Mouse (Mus musculus) embryonic facial prominence, embryonic 15.5 days (tissue): ENCODE data around the gene 2900011O08Rik. TPM values are rescaled to one million over a fixed set of nuclear protein-coding genes. Genes with fewer than 3 reads are reported as not detected.
"Not testable (repeated sequence)": the region's sequence is repeated elsewhere in the genome, so short reads cannot be mapped to it uniquely, and the experiment has no call there.

Source experiments
- ATAC-seq: fragments of 200-750 bp; cut with Nextera tagmentation; 2 replicates; pipeline ENCODE4 v1.8.0; 2017; ENCODE audit warnings: low read depth, moderate TSS enrichment; ENCODE audit not compliant: insufficient number of reproducible peaks, low FRiP score, low TSS enrichment
- H3K27ac ChIP-seq: fragments of 300-500 bp; sonication (generic); replicated peaks from 2 replicates; pipeline ENCODE4 v1.5.1; 2015; ENCODE audit warnings: mild to moderate bottlenecking, inconsistent platforms
- H3K27me3 ChIP-seq: fragments of 300-500 bp; sonication (generic); 2 replicates; pipeline ENCODE4 v1.6.1; 2015; ENCODE audit warnings: inconsistent platforms
- H3K36me3 ChIP-seq: fragments of 300-500 bp; sonication (generic); 2 replicates; pipeline ENCODE4 v1.6.1; 2015; ENCODE audit warnings: mild to moderate bottlenecking, inconsistent platforms
- H3K4me1 ChIP-seq: fragments of 300-500 bp; sonication (generic); 2 replicates; pipeline ENCODE4 v1.6.1; 2015; ENCODE audit warnings: inconsistent platforms
- H3K4me2 ChIP-seq: fragments of 300-500 bp; sonication (generic); replicated peaks from 2 replicates; pipeline ENCODE4 v1.6.1; 2015; ENCODE audit warnings: mild to moderate bottlenecking, inconsistent platforms
- H3K4me3 ChIP-seq: fragments of 300-500 bp; sonication (generic); replicated peaks from 2 replicates; pipeline ENCODE4 v1.5.1; 2015; ENCODE audit warnings: mild to moderate bottlenecking, inconsistent platforms
- H3K9ac ChIP-seq: fragments of 300-500 bp; sonication (generic); 2 replicates; pipeline ENCODE4 v1.6.1; 2015; ENCODE audit warnings: inconsistent platforms
- H3K9me3 ChIP-seq: fragments of 300-500 bp; sonication (generic); replicated peaks from 2 replicates; pipeline ENCODE4 v1.6.1; 2016; ENCODE audit warnings: inconsistent platforms
- WGBS: fragments of 180-500 bp; shearing (Covaris S2); methylation state at CpG from one replicate; pipeline ENCODE4 v1.1.7; 2015; 5-methylcytosine and 5-hydroxymethylcytosine counted together
- polyA plus RNA-seq: library from polyadenylated mRNA; unstranded; fragments of >200 nt; fragmentation: Nextera tagmentation; extraction: Ambion mirVana; gene quantifications from 2 replicates; pipeline ENCODE4 v1.2.1, GENCODE M21; 2015

Gene 2900011O08Rik
- polyA plus RNA-seq, 1 experiment from 2014 or later: 3.1 TPM

- ATAC-seq: not testable (repeated sequence)
- WGBS: 77% methylated on average over 2 of the region's 2 CpGs
Observed at GRCm38 (mm10) chr16:14068701-14069100, 82.3 kb downstream of the 2900011O08Rik start.

GRCm38 (mm10) chr16:14070471-14071169 is 84.2 kb downstream of the 2900011O08Rik start:
- Histone ChIP-seq H3K4me2 (no peak overlapping the region), H3K27me3 (no peaks in the 10 kb centered on the region), H3K9me3 (no peaks in the 10 kb centered on the region), H3K4me3 (no peak overlapping the region), H3K9ac (no peak overlapping the region), H3K36me3 (no peaks in the 10 kb centered on the region), H3K27ac (no peak overlapping the region), H3K4me1 (no peaks in the 10 kb centered on the region)
- 58% methylated on average over 5 of the region's 5 CpGs for WGBS
- no peak for ATAC-seq

More at GRCm38 (mm10) chr16:14068701-14069100, 82.3 kb downstream of the 2900011O08Rik start:
- H3K4me2 ChIP-seq, H3K36me3 ChIP-seq, H3K27me3 ChIP-seq, H3K9me3 ChIP-seq, H3K27ac ChIP-seq, H3K4me1 ChIP-seq, H3K9ac ChIP-seq, H3K4me3 ChIP-seq: not testable (repeated sequence)

DNA sequence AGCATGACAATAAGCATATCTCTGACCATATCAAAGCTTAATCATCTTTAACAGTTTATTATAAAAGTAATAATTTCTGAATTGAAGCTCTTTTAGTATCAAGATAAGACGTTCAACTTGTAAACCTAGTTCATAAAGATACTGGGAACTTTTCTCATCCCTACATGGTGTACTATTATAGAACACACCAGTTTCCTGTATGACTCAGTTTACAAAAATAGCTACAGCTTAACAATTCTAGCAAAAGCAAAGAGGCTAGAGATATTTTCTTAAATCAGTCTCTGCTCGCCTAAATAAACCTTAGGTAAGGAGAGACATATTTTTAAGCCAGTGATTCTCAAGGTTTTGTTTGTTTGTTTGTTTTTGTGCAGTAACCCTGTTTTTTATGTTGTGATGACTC is 96.5 kb downstream of the 2900011O08Rik start:
- no peaks in the 10 kb centered on the region for H3K9me3 ChIP-seq
- no peak overlapping the region for H3K4me2 ChIP-seq
- no peaks in the 10 kb centered on the region for H3K36me3 ChIP-seq
- no peak overlapping the region for H3K4me3 ChIP-seq
- no peak for ATAC-seq
- no peak overlapping the region for H3K9ac ChIP-seq
- 74% methylated on average over 2 of the region's 2 CpGs for WGBS
- H3K27me3 ChIP-seq: no peaks in the 10 kb centered on the region
- H3K4me1 ChIP-seq: no peaks in the 10 kb centered on the region
- H3K27ac ChIP-seq: no peak overlapping the region

- 60% methylated on average over 3 of the region's 3 CpGs for WGBS
- no peak for ATAC-seq
- H3K27ac ChIP-seq: no peak overlapping the region
Observed at GRCm38 (mm10) chr16:14088249-14088648, 101.8 kb downstream of the 2900011O08Rik start.

DNA sequence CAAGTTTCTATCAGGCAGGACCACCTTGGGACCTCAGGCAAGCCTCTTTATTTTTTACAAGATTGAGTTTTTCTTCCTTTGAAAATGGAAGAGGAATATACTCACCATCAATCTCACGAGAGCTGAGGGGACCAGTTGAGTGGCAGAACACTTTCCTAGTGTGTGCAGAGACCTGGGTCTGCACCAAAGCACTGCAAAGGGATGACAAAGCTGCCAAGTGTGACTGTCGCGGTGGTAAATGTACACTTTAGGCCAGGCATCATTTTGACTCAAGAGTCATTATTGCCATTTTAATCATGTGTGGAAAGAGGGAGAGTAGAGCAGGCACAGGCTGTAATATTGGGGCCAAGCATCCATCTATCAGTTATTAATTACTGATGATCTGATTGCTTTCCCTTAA is 102.9 kb downstream of the 2900011O08Rik start:
- no peak overlapping the region for H3K27ac ChIP-seq
- no peaks in the 10 kb centered on the region for H3K4me1 ChIP-seq
- H3K4me2 ChIP-seq: no peak overlapping the region
- H3K4me3 ChIP-seq: no peak overlapping the region
- H3K9me3 ChIP-seq: no peaks in the 10 kb centered on the region
- H3K9ac ChIP-seq: no peak overlapping the region
- WGBS: 76% methylated on average over 3 of the region's 3 CpGs
- H3K36me3 ChIP-seq: no peaks in the 10 kb centered on the region
- ATAC-seq: no peak
- H3K27me3 ChIP-seq: no peaks in the 10 kb centered on the region

More at GRCm38 (mm10) chr16:14088249-14088648, 101.8 kb downstream of the 2900011O08Rik start:
- Histone ChIP-seq H3K4me2 (no peak overlapping the region), H3K4me1 (no peaks in the 10 kb centered on the region), H3K27me3 (no peaks in the 10 kb centered on the region), H3K36me3 (no peaks in the 10 kb centered on the region), H3K9me3 (no peaks in the 10 kb centered on the region), H3K9ac (no peak overlapping the region), H3K4me3 (no peak overlapping the region)

GRCm38 (mm10) chr16:14091771-14092170 is 105.4 kb downstream of the 2900011O08Rik start:
- Histone ChIP-seq H3K27ac (no peak overlapping the region), H3K4me2 (no peak overlapping the region), H3K27me3 (no peaks in the 10 kb centered on the region), H3K4me1 (no peaks in the 10 kb centered on the region), H3K9ac (no peak overlapping the region), H3K4me3 (no peak overlapping the region), H3K36me3 (no peaks in the 10 kb centered on the region), H3K9me3 (no peaks in the 10 kb centered on the region)
- ATAC-seq: no peak
- 61% methylated on average over 2 of the region's 2 CpGs for WGBS

GRCm38 (mm10) chr16:14105891-14106290 is 119.5 kb downstream of the 2900011O08Rik start:
- Histone ChIP-seq H3K27me3 (no peaks in the 10 kb centered on the region), H3K4me3 (no peak overlapping the region), H3K36me3 (peaks cover 22% of the 10 kb centered on the region), H3K4me1 (no peaks in the 10 kb centered on the region), H3K9me3 (no peaks in the 10 kb centered on the region), H3K9ac (no peak overlapping the region), H3K27ac (no peak overlapping the region), H3K4me2 (no peak overlapping the region)
- no peak for ATAC-seq
- 84% methylated on average over 6 of the region's 6 CpGs for WGBS

- Histone ChIP-seq H3K4me2 (no peak overlapping the region), H3K27me3 (no peaks in the 10 kb centered on the region), H3K4me3 (no peak overlapping the region), H3K9ac (no peak overlapping the region), H3K27ac (no peak overlapping the region), H3K9me3 (no peaks in the 10 kb centered on the region), H3K4me1 (no peaks in the 10 kb centered on the region), H3K36me3 (peaks cover 51% of the 10 kb centered on the region)
- no peak for ATAC-seq
- 62% methylated on average over 3 of the region's 3 CpGs for WGBS
Observed at GRCm38 (mm10) chr16:14109651-14110230, 123.3 kb downstream of the 2900011O08Rik start.

DNA sequence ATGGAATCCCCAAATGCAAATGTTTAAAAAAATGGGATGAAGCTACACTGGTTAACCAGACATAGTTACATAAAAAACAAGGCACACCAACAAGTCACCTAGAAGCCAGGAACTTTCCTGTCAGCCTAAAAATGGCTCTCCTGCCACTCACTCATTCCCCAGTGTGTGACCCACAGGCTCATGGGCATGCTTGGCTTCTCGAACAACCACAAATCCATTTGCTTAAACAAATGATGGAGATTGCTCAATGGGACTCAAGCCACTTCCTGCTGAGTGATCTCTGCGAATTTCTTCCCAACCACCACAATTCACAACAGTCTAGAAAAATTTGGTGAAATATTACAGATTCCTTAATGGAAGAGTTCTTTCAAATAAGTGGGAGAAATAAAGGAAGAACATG is 124.5 kb downstream of the 2900011O08Rik start:
- Histone ChIP-seq H3K27ac (no peak overlapping the region), H3K4me1 (no peaks in the 10 kb centered on the region), H3K4me2 (no peak overlapping the region), H3K27me3 (no peaks in the 10 kb centered on the region), H3K4me3 (no peak overlapping the region), H3K9me3 (no peaks in the 10 kb centered on the region), H3K36me3 (peaks cover 56% of the 10 kb centered on the region), H3K9ac (no peak overlapping the region)
- no peak for ATAC-seq
- WGBS: 84% methylated on average over 2 of the region's 2 CpGs

GRCm38 (mm10) chr16:14112133-14112532 is 125.7 kb downstream of the 2900011O08Rik start:
- WGBS: 71% methylated on average over 2 of the region's 2 CpGs
- no peaks in the 10 kb centered on the region for H3K9me3 ChIP-seq
- peaks cover 62% of the 10 kb centered on the region for H3K36me3 ChIP-seq

GRCm38 (mm10) chr16:14112742-14113141 is 126.3 kb downstream of the 2900011O08Rik start:
- H3K27me3 ChIP-seq: no peaks in the 10 kb centered on the region
- H3K4me1 ChIP-seq: no peaks in the 10 kb centered on the region
- no peaks in the 10 kb centered on the region for H3K9me3 ChIP-seq
- H3K36me3 ChIP-seq: peaks cover 67% of the 10 kb centered on the region
- H3K9ac ChIP-seq: no peak overlapping the region
- no peak for ATAC-seq
- 95% methylated on average over 3 of the region's 3 CpGs for WGBS
- H3K4me3 ChIP-seq: no peak overlapping the region
- no peak overlapping the region for H3K4me2 ChIP-seq
- H3K27ac ChIP-seq: no peak overlapping the region

More at GRCm38 (mm10) chr16:14112133-14112532, 125.7 kb downstream of the 2900011O08Rik start:
- Histone ChIP-seq H3K27me3 (no peaks in the 10 kb centered on the region), H3K4me3 (no peak overlapping the region), H3K9ac (no peak overlapping the region), H3K4me1 (no peaks in the 10 kb centered on the region), H3K4me2 (no peak overlapping the region), H3K27ac (no peak overlapping the region)
- ATAC-seq: no peak

- Histone ChIP-seq H3K4me1 (no peaks in the 10 kb centered on the region), H3K27me3 (no peaks in the 10 kb centered on the region), H3K36me3 (peaks cover 58% of the 10 kb centered on the region), H3K27ac (no peak overlapping the region), H3K9ac (no peak overlapping the region), H3K9me3 (no peaks in the 10 kb centered on the region), H3K4me3 (no peak overlapping the region), H3K4me2 (no peak overlapping the region)
- WGBS: 73% methylated on average over 2 of the region's 2 CpGs
- ATAC-seq: no peak
Observed at GRCm38 (mm10) chr16:14117299-14117698, 130.9 kb downstream of the 2900011O08Rik start.
